Mouse (Mus musculus) embryonic facial prominence, embryonic 15.5 days (tissue): ENCODE measurements around the gene Bnip3. TPM values are rescaled to one million over a fixed set of nuclear protein-coding genes. Genes with fewer than 3 reads are reported as not detected.

Source experiments
- ATAC-seq: fragments of 200-750 bp; cut with Nextera tagmentation; 2 replicates; pipeline ENCODE4 v1.8.0; 2017; ENCODE audit warnings: low read depth, moderate TSS enrichment; ENCODE audit not compliant: insufficient number of reproducible peaks, low FRiP score, low TSS enrichment
- H3K27ac ChIP-seq: fragments of 300-500 bp; sonication (generic); replicated peaks from 2 replicates; pipeline ENCODE4 v1.5.1; 2015; ENCODE audit warnings: mild to moderate bottlenecking, inconsistent platforms
- H3K27me3 ChIP-seq: fragments of 300-500 bp; sonication (generic); 2 replicates; pipeline ENCODE4 v1.6.1; 2015; ENCODE audit warnings: inconsistent platforms
- H3K36me3 ChIP-seq: fragments of 300-500 bp; sonication (generic); 2 replicates; pipeline ENCODE4 v1.6.1; 2015; ENCODE audit warnings: mild to moderate bottlenecking, inconsistent platforms
- H3K4me1 ChIP-seq: fragments of 300-500 bp; sonication (generic); 2 replicates; pipeline ENCODE4 v1.6.1; 2015; ENCODE audit warnings: inconsistent platforms
- H3K4me2 ChIP-seq: fragments of 300-500 bp; sonication (generic); replicated peaks from 2 replicates; pipeline ENCODE4 v1.6.1; 2015; ENCODE audit warnings: mild to moderate bottlenecking, inconsistent platforms
- H3K4me3 ChIP-seq: fragments of 300-500 bp; sonication (generic); replicated peaks from 2 replicates; pipeline ENCODE4 v1.5.1; 2015; ENCODE audit warnings: mild to moderate bottlenecking, inconsistent platforms
- H3K9ac ChIP-seq: fragments of 300-500 bp; sonication (generic); 2 replicates; pipeline ENCODE4 v1.6.1; 2015; ENCODE audit warnings: inconsistent platforms
- H3K9me3 ChIP-seq: fragments of 300-500 bp; sonication (generic); replicated peaks from 2 replicates; pipeline ENCODE4 v1.6.1; 2016; ENCODE audit warnings: inconsistent platforms
- WGBS: fragments of 180-500 bp; shearing (Covaris S2); methylation state at CpG from one replicate; pipeline ENCODE4 v1.1.7; 2015; 5-methylcytosine and 5-hydroxymethylcytosine counted together
- polyA plus RNA-seq: library from polyadenylated mRNA; unstranded; fragments of >200 nt; fragmentation: Nextera tagmentation; extraction: Ambion mirVana; gene quantifications from 2 replicates; pipeline ENCODE4 v1.2.1, GENCODE M21; 2015

The Bnip3 gene
- polyA plus RNA-seq, 1 experiment from 2014 or later = 119 TPM

DNA sequence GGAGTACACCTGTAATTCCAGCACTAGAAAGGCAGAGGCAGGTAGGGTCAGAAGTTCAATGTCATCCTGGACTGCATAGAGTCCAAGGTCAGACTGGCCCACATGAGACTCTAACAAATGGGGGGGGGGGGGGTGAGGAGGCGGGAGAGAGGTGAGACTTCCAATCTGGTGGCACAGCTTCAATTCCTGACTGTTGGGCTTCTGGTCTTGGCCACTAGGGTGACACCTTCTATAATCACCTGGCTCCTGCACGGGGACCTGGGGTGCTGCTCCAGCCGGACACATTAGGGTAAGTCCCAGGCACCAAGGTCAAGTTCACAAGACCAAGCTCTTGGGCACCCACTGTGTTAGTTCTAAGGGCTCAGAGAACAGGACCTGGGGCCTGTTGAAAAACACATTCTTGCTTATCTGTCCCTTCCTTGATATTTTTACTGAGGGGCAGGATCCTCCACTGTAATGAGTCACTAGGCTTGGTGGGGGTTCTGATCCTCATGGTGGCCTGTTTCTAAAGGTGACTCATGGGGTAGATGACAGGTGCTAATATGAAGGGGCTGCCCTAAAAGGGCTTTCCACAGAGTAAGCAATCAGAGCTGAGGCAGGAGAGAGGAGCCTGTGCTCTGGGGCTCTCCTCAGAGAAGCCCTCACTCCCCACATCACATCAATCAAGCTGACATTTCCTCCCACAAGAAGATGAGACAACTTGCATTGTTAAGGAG is 67.7 kb downstream of the Bnip3 start:
- 79% methylated on average over 3 of the region's 3 CpGs for WGBS
- Histone ChIP-seq H3K4me2 (no peak overlapping the region), H3K36me3 (peaks cover 2% of the 10 kb centered on the region), H3K9ac (no peak overlapping the region), H3K4me1 (peaks cover 21% of the 10 kb centered on the region), H3K4me3 (no peak overlapping the region), H3K27me3 (no peaks in the 10 kb centered on the region), H3K27ac (no peak overlapping the region), H3K9me3 (no peaks in the 10 kb centered on the region)
- no peak for ATAC-seq

Other genes with a start within 250 kb of the Bnip3 start
- gene Ppp2r2d, start 63.4 kb downstream of the Bnip3 start, polyA plus RNA-seq = 37.7 and 39.1 TPM in 2 replicates
- 16.5 and 16.7 TPM in 2 replicates for gene Mapk1ip1, start 63.2 kb downstream of the Bnip3 start, polyA plus RNA-seq
- gene Jakmip3, start 31.2 kb upstream of the Bnip3 start, polyA plus RNA-seq = 0.55 and 0.56 TPM in 2 replicates
- gene Dpysl4, start 176.5 kb upstream of the Bnip3 start, polyA plus RNA-seq = 19.1 and 21.1 TPM in 2 replicates